Mouse (Mus musculus): ENCODE measurements around the gene BC017158. TPM values are rescaled to one million over a fixed set of nuclear protein-coding genes. Genes with fewer than 3 reads are reported as not detected.
A peak's percentile ranks its signal among the peaks of the same experiment; 100 is the strongest.

Gene BC017158
- polyA plus RNA-seq, 1 experiment from 2014 or later: 26.4 TPM

DNA sequence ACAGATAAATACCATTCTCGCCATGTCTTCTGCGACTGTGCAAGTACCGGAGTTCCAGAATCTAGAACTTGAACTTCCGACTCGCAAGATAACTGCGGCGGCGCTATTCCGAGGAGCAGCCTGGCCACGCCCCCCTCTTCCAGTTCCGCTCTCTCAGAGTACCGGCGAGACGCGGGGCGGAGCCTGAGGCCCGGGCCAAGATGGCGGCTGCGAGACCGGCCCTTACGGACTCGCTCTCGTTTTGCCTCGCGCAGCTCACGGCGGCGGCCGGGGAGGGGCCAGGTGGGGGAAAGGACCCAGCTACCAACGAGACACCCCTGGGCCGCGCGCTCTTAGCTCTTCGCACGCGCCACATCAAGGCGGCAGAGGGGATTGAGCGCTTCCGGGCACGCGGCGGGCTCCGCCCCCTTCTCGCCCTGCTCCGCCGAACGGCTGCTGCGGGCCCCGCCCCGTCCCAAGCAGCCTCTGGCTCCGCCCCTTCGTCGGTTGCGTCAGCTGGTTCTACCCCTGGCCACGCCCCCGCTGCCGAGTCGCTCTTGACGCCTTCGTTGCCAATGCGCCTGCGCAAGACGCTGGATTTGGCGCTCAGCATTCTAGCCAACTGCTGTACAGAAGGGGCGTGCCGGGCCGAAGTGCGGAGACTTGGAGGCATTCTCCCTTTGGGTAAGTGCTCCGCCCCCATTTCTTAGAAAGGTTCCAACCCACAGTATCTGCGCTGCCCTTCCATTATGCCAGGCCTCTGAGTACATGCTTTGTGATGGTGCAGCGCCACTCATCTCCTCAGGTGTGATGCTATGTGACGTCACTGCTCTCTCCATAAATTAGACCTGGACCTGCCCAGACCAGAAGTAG, 59.8 kb downstream of the BC017158 start, which contains the start of gene 9130023H24Rik:
TSS of gene 9130023H24Rik (minus strand) at position 105 of the 852 bp plus-strand sequence.
- Histone ChIP-seq H3K27ac (peak within 1 kb of the TSS; percentile 95), H3K36me3 (peaks cover 38% of the 10 kb centered on the region), H3K4me2 (replicated peaks) (peak within 1 kb of the TSS; percentile 78), H3K4me1 (peaks cover 21% of the 10 kb centered on the region), H3K9me3 (no peaks in the 10 kb centered on the region), H3K4me3 (peak within 1 kb of the TSS; percentile 75), H3K9ac (peak within 1 kb of the TSS; percentile 82), H3K27me3 (no peaks in the 10 kb centered on the region)
- WGBS: under 1% methylated on average over 71 of the region's 72 CpGs
- peak; percentile 93 for ATAC-seq (ENCODE audit: low FRiP score, low read depth)

DNA sequence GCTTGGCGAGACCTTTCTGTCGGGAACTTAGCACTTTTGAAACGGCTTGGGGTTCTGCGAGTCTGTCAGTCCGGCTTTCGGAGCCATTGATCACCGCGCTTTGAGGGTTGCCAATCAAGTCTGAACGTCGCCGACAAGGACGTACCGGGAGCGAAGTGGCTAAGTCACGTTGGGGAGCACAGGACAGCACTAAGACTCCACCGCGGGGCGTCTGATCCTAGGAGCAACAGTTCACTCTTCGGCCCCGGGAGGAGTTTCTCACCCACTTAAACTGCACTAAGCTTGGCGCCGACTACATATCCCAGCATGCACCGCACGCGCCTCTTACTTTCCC, 60.4 kb downstream of the BC017158 start:
- Histone ChIP-seq H3K36me3 (peaks cover 32% of the 10 kb centered on the region), H3K27ac (peak overlapping the region; percentile 95), H3K4me3 (peak overlapping the region; percentile 75), H3K9ac (peak overlapping the region; percentile 82), H3K27me3 (no peaks in the 10 kb centered on the region), H3K4me1 (peaks cover 27% of the 10 kb centered on the region), H3K9me3 (no peaks in the 10 kb centered on the region), H3K4me2 (replicated peaks) (peak overlapping the region; percentile 78)
- WGBS: under 1% methylated on average over 25 of the region's 25 CpGs
- ATAC-seq (ENCODE audit: low FRiP score, low read depth): no peak

DNA sequence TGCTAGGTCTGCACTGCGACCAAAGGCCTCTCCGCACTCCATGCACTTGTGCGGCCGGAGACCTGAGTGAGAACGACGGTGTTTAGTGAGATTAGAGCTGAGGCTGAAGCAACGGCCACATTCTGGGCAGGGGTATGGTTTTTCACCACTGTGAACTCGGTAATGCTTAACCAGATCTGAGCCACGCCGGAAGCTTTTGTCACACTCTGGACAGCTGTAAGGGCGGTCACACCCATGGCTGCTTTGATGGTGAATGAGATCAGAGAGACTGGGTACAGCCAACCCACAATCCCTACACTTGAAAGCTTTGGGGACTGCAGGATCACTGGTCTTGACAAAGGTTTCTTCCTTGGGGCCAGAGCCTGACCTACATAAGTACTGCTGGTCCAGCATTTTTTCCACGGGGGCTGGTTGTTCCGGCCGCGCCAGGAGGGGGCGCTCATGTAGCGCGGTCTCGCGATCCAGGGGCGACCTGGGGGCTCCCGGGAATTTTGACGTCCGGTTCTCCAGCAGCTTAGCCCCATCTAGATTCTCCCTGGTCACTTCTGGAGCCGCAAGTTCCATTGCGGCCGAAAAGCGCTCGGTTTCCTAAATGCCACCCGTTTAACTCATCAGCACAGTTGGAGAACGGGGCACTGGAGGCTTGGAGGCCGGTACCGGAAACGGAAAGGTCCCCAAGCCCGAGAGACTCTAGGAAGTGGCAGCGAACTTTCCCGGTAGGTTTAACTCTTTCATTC, 60.9 kb downstream of the BC017158 start, which contains the start of gene Armc5:
TSS of gene Armc5 (plus strand) at position 487 of the 737 bp plus-strand sequence.
- peak within 1 kb of the TSS; percentile 82 for H3K9ac ChIP-seq
- H3K36me3 ChIP-seq: peaks cover 26% of the 10 kb centered on the region
- H3K4me3 ChIP-seq: peak within 1 kb of the TSS; percentile 75
- 0 out of 2 replicates have a peak, but pooled peaks have one; percentile 12 for ATAC-seq (ENCODE audit: low FRiP score, low read depth)
- peak within 1 kb of the TSS; percentile 95 for H3K27ac ChIP-seq
- H3K9me3 ChIP-seq: no peaks in the 10 kb centered on the region
- H3K27me3 ChIP-seq: no peaks in the 10 kb centered on the region
- 26% methylated on average over 37 of the region's 37 CpGs for WGBS
- H3K4me1 ChIP-seq: peaks cover 30% of the 10 kb centered on the region
- peak within 1 kb of the TSS; percentile 78 for H3K4me2 ChIP-seq (replicated peaks)

DNA sequence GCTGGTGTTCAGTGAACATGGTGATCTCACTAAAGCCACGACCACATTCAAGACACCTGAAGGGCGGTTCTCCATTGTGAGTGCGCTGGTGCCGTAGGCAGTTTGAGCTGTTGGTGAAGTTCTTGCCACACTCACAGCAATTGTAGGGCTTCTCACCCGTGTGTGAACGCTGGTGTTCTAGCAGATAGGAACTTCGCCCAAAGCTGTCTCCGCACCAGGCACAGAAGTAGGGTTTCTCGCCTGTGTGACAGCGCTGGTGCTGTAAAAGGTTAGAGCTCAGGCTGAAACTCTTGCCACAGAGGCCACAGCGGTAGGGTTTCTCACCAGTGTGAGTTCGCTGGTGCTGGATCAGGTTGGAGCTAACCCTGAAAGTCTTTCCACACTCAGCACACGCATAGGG, 61.5 kb downstream of the BC017158 start:
- WGBS: 94% methylated on average over 13 of the region's 13 CpGs
- H3K4me2 ChIP-seq (replicated peaks): no peak overlapping the region; the same call in 1 of the 2 replicates

DNA sequence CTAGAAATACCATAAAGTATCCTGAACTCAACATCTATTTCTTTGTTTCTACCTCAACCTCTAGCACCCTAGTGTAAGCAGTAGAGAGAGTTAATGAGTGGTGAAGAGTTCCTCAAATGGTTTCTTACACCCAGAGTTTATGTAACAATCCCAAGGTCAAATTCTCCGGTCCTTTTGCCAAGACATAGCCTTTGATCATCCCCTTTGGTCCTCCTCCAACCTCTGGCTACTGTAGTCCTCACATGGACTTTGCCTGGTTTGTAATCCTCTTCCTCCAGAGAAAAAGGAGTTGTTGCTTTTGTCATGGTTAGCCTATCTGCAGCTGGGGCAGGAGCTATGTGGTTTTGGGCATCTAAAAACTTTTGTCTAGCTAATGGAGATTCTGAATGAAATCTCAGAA, 62.5 kb downstream of the BC017158 start:
- Histone ChIP-seq H3K9ac (no peak overlapping the region), H3K27ac (no peak overlapping the region), H3K9me3 (no peaks in the 10 kb centered on the region), H3K4me2 (replicated peaks) (no peak overlapping the region), H3K4me1 (peaks cover 29% of the 10 kb centered on the region), H3K4me3 (no peak overlapping the region), H3K36me3 (peaks cover 11% of the 10 kb centered on the region), H3K27me3 (no peaks in the 10 kb centered on the region)
- no peak for ATAC-seq (ENCODE audit: low FRiP score, low read depth)
- 93% methylated on average over 1 of the region's 1 CpGs for WGBS

More for the DNA sequence above, 61.5 kb downstream of the BC017158 start:
- Histone ChIP-seq H3K9ac (no peak overlapping the region), H3K4me1 (peaks cover 30% of the 10 kb centered on the region), H3K27ac (no peak overlapping the region), H3K9me3 (no peaks in the 10 kb centered on the region), H3K27me3 (no peaks in the 10 kb centered on the region), H3K4me3 (peak overlapping the region; percentile 75; the same call in 1 of the 2 replicates), H3K36me3 (peaks cover 21% of the 10 kb centered on the region)
- ATAC-seq (ENCODE audit: low FRiP score, low read depth): no peak

DNA sequence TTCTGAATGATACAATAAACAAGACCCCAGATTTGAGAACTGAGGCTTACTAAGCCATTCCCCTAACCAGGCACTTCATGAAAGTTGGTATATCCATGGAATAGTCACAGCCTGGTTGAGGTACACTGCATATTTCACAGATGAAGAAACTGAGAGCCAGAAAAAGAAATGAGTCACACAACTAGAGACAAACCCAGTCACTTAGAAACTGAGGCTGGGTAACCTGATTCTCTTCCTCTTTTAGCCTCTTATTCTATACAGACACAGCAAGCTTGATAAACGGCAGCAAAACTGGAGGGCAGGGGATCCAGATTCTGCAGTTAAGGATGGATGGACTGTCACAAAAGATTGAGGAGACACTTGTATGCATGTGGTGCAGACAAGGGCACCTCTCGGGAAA, 63.2 kb downstream of the BC017158 start:
- 83% methylated on average over 2 of the region's 2 CpGs for WGBS
- no peaks in the 10 kb centered on the region for H3K9me3 ChIP-seq
- no peak overlapping the region for H3K27ac ChIP-seq
- no peak for ATAC-seq (ENCODE audit: low FRiP score, low read depth)
- no peaks in the 10 kb centered on the region for H3K27me3 ChIP-seq
- peaks cover 4% of the 10 kb centered on the region for H3K36me3 ChIP-seq
- H3K9ac ChIP-seq: no peak overlapping the region
- H3K4me1 ChIP-seq: peaks cover 27% of the 10 kb centered on the region
- no peak overlapping the region for H3K4me3 ChIP-seq
- no peak overlapping the region for H3K4me2 ChIP-seq (replicated peaks)

DNA sequence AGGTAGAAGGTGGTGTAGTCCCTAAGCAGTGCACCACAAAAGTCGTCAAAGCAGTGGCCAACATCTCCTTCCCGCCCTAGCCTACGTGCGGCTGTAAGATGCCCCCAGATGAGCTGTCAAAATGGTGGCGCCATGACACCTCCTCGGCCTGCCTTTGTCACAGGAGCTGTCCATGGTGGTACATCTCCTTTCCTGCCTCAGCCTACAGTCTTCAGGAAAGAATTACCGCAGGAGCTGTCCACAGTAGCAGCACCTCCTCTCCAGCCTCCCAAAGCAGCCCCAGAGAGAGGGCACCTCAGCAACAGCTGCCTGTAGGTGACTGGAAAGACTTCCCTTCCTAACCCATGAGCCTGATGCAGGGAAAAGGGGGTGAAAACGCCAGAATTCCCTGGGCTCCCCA, 66.2 kb downstream of the BC017158 start:
- Histone ChIP-seq H3K4me1 (peaks cover 14% of the 10 kb centered on the region), H3K36me3 (peaks cover 4% of the 10 kb centered on the region)
- WGBS: 40% methylated on average over 8 of the region's 8 CpGs

More for the DNA sequence above, 66.2 kb downstream of the BC017158 start:
- no peak for ATAC-seq (ENCODE audit: low FRiP score, low read depth)
- no peaks in the 10 kb centered on the region for H3K27me3 ChIP-seq
- no peak overlapping the region for H3K9ac ChIP-seq
- H3K27ac ChIP-seq: no peak overlapping the region
- no peak overlapping the region for H3K4me2 ChIP-seq (replicated peaks)
- no peaks in the 10 kb centered on the region for H3K9me3 ChIP-seq
- no peak overlapping the region for H3K4me3 ChIP-seq

Small RNAs within 50 kb of the gene (microRNA-seq; reads per million reads assigned to microRNA genes)
- gene Mir3103: not detected

Other genes starting within 250 kb of the BC017158 start
- gene Itgam, start 235.5 kb downstream of the BC017158 start, polyA plus RNA-seq (2015; fragmentation: Nextera tagmentation; extraction: Ambion mirVana): 0.87 and 0.92 TPM in 2 replicates
- not detected in 2 replicates for gene Gm49368, start 235.5 kb downstream of the BC017158 start, polyA plus RNA-seq (2015; fragmentation: Nextera tagmentation; extraction: Ambion mirVana)
- gene Itgax, start 168.6 kb downstream of the BC017158 start, polyA plus RNA-seq (2015; fragmentation: Nextera tagmentation; extraction: Ambion mirVana): not detected in 2 replicates
- not detected in 2 replicates for gene Itgad, start 143.8 kb downstream of the BC017158 start, polyA plus RNA-seq (2015; fragmentation: Nextera tagmentation; extraction: Ambion mirVana)
- gene Cox6a2, start 91.8 kb downstream of the BC017158 start, polyA plus RNA-seq (2015; fragmentation: Nextera tagmentation; extraction: Ambion mirVana): 24.2 and 27.0 TPM in 2 replicates
- 16.6 and 18.5 TPM in 2 replicates for gene Armc5, start 60.8 kb downstream of the BC017158 start, polyA plus RNA-seq (2015; fragmentation: Nextera tagmentation; extraction: Ambion mirVana)
- gene 9130023H24Rik, start 60.1 kb downstream of the BC017158 start, polyA plus RNA-seq (2015; fragmentation: Nextera tagmentation; extraction: Ambion mirVana): 9.2 and 9.6 TPM in 2 replicates
- 48.8 and 49.1 TPM in 2 replicates for gene Tgfb1i1, start 51.4 kb downstream of the BC017158 start, polyA plus RNA-seq (2015; fragmentation: Nextera tagmentation; extraction: Ambion mirVana)
- gene Slc5a2, start 32.5 kb downstream of the BC017158 start, polyA plus RNA-seq (2015; fragmentation: Nextera tagmentation; extraction: Ambion mirVana): 0.29 and 0.36 TPM in 2 replicates
- 12.7 and 14.2 TPM in 2 replicates for gene Rgs10, start 120.6 kb upstream of the BC017158 start, polyA plus RNA-seq (2015; fragmentation: Nextera tagmentation; extraction: Ambion mirVana)
- gene Tial1, start 163.5 kb upstream of the BC017158 start, polyA plus RNA-seq (2015; fragmentation: Nextera tagmentation; extraction: Ambion mirVana): 37.1 and 39.6 TPM in 2 replicates
- 13.9 and 15.2 TPM in 2 replicates for gene Bag3, start 225.4 kb upstream of the BC017158 start, polyA plus RNA-seq (2015; fragmentation: Nextera tagmentation; extraction: Ambion mirVana)

Data from limb, embryonic 13.5 days (tissue).